Mouse (Mus musculus): Measurements from ENCODE around the gene Il16.

Il16 gene

GRCm38 (mm10) chr7:83682640-83683274 is 62.8 kb downstream of the Il16 start:
- DNase-seq (ENCODE audit: low spot score), result peak; percentile 28

DNA sequence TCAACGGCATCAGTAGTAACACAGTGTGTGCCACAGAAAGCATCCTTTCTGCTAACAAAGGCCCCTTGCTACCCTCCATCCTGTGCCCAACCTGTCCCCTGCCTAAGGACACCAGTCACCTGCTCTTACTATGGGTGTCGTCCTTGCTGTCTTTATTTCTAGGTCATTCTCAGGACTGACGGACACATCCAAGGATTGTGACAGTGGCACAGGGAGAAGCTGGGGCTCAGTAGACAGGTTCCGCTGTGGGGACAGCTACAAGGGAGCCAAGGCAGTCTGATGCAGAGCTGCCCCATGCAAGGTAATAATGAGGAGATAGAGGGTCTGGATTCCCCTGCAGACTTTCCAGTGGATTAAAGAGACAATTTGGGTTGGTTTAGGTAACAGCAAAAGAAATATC is 67.0 kb downstream of the Il16 start:
- no peak for DNase-seq (ENCODE audit: low spot score)

- DNase-seq (ENCODE audit: low spot score), result no peak
Observed at GRCm38 (mm10) chr7:83677296-83677695, 68.2 kb downstream of the Il16 start.

DNA sequence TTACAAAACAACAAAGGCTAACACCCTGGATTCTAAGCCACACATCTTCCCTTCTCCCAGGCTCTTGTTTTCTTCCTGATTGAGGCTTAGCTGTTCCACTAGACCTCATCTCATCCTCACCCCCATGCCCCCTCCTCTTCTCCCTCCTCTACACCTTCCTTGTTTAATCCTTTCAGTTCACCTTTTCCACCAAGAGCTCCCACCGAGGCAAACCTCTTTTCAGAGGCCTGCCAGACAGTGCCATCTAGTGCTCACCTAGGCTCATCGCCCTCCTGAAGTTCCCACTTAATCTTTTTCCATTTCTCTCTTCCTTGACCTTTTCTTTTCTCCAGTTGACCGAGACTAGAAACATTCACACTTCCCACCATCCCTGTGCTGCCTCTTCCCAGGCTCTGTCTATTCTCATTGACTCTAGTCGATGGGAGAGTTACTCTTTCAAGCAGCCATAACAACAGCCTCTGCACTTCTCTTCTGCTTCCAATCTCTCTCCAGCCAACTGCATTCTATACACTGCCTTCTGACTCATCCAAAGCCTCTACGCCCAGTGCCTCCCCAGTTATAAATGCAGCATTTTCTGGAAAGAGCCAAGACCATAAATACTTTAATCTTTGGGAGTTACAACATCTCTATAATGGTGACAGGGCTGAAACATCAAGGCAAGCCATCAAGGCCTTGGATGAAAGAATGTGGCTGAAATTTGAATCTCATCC is 69.8 kb downstream of the Il16 start:
- no peak for DNase-seq (ENCODE audit: low spot score)

- DNase-seq (ENCODE audit: low spot score), result no peak
Observed at GRCm38 (mm10) chr7:83671573-83671972, 74.0 kb downstream of the Il16 start.

- peak; percentile 66 for DNase-seq (ENCODE audit: low spot score)
Observed at GRCm38 (mm10) chr7:83668724-83669123, 76.8 kb downstream of the Il16 start.

DNA sequence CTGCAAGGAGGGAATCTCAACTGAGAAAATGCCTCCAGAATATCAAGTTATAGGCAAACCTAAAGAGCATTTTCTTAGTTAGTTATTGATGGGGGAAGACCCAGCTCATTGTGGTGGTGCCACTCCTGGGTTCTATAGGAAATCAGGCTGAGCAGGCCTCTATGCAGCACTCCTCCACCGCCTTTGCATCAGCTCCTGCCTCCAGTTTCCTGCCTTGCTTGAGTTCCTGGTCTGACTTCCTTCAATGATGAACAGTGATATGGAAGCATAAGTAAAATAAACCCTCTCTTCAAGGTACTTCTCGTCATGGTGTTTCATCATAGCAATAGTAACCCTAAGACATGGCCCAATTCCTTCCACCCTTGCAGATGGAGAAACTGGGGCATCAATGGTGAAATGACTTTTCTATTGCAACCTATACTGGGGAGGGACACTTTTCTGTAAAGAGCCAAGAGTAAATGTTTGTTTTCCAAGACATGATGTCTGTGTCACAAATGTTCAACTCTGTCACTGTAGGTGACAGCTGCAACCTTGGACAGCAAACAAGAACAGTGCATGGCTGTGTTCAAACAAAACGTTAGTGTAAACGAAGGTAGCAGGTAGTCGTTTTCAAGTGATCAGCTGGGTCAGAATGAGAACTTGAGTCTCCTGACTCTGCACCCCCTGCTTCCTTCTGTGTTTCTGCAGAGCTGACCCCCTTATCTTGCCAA is 77.4 kb downstream of the Il16 start:
- DNase-seq (ENCODE audit: low spot score), result no peak

DNA sequence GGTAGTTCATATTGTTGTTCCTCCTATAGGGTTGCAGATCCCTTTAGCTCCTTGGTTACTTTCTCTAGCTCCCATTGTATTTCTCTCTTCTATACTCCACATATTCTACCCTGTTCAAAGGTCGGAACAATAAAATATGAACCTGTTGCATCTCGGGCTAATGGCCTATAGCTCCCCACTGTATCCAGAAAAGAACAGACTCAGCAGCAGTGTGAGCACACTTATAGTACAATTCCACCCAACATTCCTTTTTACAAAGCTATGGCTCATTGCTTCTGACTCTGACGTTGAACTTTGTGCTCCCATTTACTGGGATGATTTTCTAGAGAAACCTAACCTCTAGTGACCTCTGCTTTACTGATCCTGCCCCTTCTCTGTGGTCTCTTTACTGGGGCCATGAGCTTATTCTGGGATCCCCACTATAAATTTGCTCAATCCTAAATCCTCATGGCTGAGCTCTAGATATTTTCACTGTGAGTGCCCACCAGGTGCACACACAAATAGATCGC is 79.4 kb downstream of the Il16 start:
- DNase-seq (ENCODE audit: low spot score), result no peak

GRCm38 (mm10) chr7:83662711-83663375 is 82.7 kb downstream of the Il16 start:
- DNase-seq (ENCODE audit: low spot score), result peak; percentile 54

GRCm38 (mm10) chr7:83661763-83662162 is 83.8 kb downstream of the Il16 start:
- DNase-seq (ENCODE audit: low spot score), result no peak

DNA sequence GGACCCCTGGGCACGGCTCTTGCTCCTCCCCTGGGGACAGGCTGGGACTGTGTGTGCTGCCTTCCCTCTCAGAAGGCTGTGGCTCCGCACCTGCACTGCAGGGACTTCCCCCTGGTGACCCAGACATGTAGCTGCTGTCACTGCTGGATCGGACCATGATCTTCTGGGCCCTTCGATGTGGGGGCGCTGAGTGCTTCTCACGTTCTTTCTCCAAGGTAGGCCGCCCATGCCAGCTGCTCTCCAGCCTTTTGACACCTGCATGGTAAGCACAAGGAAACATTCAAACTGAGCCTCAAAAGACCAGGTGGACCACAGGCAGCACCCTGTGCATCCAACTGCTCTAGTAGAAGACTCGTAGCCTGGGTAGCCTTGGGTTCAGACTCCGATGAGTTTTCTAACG is 84.5 kb downstream of the Il16 start:
- DNase-seq (ENCODE audit: low spot score), result no peak

DNA sequence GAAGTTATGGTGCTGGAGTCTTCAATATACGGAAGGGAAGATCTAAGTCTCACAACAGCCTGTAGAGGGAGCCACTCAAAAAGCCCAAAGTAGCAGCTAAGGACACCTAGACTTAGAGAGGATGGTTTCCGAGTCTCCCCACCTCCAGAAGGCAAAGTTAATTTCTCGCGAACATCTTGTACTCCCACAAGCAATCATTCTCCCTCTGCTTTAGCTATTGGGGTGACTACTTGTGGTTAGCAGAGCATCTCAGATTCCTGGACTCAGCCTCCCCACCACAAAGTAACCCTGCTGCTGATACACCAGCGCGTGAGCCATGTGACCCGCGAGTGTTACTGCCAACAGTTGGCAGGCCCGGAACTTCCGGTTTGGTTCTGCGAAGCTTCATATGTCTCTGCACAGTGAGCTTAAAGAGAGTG is 85.2 kb downstream of the Il16 start:
- DNase-seq (ENCODE audit: low spot score), result no peak

DNA sequence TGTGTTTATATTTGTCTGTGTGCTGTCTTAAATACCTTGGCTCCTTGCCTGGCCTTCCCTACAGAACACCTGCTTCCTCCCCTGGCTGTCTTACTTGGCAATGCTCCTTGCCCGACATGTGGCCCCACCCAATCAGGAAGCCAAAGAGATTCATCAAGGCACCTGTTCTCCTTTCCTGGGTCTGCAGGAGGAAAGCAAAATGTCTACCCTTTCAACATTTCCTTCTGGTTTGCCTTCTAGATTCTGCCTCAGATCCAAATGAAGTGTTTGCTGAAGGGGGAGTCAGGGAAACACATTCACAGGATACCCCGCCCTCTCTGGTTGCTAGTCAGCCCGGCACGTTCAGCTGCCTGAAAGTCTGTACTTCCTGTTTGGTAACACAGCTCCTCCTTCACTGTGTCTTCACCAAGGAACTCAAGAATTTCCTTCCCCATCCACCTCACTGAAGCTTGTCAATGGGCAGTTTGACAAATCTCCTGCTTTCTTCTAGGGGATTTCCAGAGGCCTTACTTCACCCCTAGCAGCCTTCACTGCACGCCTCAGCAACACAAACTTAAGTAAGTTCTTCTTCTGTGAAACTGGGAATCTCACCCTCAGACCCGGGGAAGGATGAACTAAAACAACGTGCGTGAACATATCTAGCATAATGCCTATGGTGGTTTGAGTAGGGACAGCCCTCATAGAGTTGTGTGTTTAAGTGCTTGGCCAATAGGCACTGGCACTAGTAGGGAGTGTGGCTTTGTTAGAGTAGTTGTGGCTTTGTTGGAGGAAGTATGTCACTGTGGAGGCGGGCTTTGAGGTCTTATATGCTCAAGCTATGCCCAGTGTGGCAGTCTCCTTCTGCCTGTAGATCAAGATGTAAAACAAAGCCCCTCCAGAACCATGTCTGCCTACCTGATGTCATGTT is 86.1 kb downstream of the Il16 start:
- DNase-seq (ENCODE audit: low spot score), result no peak

DNA sequence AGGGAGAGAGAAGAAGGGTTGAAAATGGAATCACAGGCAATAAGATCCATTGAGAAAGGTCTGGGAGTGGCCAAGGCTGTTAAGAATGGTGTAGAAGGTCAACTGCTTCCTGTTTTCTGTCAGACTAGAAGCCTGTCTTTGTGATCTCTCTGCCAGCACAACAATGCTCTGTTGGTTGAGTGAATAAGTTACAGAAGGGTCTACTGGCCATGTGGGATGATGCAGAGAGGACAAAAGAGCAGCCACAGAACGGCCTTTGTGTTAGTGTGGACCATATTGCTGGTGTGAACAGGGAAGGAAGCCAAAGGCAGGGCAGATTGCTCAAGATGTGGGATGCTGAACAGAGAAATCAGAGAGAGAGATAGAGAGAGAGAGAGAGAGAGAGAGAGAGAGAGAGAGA is 86.8 kb downstream of the Il16 start:
- DNase-seq (ENCODE audit: low spot score), result no peak

DNA sequence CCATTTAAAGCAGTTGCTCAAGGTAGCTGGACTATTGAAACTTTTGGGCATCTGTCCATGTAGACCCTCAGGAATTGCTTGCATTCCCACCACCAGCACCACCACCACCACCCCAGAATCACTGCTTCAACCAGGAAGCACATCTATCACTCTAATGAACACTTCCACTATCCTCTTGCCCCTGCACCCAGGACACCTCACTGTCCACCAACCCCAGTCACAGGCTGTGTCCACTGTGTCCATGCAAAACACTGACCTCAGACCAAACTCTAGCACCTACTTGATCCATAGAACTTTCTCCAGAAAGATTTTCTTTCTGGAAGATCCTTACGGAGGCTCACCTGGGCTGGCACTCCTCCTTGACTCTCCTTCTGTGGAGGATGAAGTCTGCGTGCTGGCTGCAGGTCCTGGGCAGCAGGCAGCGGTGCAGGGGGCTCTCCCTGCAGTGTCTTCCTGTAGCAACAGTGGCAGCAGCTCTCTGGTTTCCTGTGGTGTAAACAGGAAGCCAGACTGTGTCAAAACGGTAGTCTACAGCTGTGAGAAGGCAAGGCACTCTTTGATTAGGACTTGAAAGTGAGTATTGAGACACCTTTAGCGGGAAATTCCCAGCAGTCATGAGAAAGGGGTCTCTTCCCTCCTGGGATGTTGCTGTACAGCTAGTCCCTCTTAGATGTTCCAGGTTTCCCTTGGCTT is 90.4 kb downstream of the Il16 start:
- DNase-seq (ENCODE audit: low spot score), result no peak

DNA sequence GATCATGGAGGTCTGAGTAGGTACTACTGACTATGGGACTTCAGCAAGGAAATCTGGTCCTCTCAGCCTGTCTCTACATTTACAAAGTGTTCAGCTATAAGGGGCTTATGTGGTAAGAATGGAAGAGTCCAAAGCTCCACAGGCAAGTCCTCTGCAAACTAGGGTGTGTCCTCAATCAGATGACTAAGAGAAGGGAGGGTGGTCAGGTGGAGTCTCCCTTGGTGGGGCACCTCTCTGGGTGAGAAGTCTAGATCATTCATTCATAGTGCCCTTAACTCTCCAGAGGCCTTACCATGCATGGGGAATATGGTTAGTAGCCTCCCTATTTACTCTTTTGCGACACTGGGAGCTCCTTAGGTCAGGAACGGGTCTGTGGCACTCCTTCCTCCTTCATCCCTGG is 91.3 kb downstream of the Il16 start:
- DNase-seq (ENCODE audit: low spot score), result no peak

DNA sequence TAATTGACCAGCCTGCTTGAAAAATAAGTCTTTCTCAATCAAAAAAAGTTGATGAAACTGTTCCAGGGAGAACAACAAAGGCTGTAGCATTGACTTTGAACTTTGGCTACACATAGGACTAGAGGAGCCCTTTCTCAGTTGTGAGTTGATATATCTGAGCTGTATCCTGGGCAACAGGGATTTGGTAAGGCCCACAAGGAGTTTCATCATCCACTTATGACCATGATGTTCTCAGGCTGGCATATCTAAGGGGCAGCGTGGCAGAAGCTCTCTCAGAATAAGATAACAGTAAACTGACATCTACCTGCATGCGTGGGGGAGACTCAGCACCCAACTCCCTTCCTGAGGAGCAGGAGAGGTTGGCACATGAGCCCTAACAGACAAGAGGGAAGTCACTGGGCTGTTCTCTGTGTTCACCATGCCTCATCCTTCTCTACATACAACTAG is 91.9 kb downstream of the Il16 start:
- DNase-seq (ENCODE audit: low spot score), result no peak

DNA sequence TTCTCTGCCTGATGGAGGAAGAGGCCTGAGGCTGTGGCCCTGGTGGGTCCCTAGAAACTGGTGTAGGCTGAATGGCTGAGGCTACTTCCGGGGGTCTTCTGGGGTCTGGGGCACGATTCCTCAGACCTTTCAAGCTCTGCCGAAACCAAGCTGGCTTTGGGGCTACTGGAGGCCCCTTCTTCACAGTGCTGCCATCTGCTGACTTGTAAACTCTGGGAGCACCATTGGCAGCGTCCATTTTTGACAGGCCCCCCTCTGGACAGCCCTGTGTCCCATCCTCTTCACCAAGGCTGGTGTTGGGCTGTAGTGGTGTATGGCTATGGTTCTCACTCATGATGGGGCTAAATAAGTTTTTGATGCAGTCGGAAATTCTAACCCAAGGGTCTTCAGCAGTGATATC is 93.0 kb downstream of the Il16 start:
- no peak for DNase-seq (ENCODE audit: low spot score)

DNA sequence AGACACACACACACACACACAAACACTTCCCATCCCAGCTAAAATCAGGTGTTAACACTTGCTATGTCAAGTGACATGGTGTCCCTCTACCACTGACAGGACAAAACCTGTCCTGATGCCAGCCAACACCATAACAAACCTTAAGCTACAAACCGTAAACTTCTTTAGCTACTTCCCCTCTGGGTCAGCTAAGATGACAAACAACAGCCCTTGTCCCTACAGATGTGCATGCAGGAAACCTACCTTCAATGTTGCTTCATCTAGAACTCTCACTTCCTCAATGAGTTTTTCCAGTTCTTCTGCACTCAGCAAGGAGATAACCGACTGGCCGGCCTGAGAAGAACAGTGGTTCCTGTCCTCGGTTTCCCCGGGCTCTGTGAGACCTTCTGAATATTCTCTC is 94.9 kb downstream of the Il16 start:
- no peak for DNase-seq (ENCODE audit: low spot score)

GRCm38 (mm10) chr7:83648807-83649206 is 96.7 kb downstream of the Il16 start:
- DNase-seq (ENCODE audit: low spot score), result no peak

DNA sequence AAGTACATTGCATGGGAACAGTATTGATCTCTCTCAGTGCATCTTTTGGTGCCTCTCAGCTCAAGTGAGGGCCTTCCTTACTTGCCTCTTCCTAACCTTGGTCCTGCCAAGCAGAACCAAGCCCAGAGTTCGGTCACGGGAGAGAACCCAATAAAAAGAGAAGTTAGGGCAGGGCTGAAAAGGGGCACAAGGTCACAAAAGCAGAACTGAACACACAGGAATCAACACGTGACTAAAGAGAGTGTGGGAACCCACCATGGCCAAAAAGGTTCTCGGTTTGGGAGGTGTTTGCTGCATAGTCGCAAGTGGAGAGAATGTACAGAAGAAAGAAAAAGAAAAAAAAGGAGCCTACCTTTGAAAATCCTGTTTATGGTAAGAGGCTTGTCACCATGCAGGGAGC is 100.0 kb downstream of the Il16 start:
- DNase-seq (ENCODE audit: low spot score), result no peak

Data from layer of hippocampus, adult 11-12 months (tissue).